Mouse (Mus musculus): ENCODE data around the gene Hist1h4c.

DNA sequence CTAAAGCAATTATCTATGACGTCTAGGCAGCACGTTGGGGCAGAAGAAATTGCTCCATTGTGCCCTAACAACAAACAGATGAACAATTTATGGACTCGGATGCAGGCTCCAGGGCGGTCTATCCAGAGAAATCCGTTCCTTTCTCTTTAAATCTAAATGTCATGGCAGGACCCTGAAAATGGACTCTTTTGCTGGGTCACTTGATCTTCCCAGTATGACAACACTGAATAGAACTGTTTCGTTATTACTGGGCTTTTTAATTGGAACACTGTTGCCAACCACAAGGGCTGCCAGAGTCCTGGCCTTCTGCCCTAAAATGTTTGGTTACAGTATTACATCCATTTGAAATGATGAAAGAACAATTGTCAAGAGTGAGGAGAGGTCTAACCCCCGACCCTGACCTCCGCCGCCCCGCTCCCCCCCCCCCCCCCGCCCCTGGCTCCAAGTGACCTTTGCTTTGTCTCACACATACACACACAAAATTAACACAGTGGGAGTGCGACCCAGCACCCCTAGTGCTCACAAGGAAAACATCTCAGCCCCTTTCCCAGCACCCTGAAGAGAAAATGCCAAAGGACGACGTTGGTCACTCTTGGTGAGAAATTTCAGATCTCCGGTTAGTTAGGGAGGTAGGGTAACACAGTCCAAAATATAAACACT is 11.6 kb upstream of the Hist1h4c start:
- TF ChIP-seq POLR2A (IDR thresholded peaks at IDR 0.05; ENCODE audit: borderline replicate concordance, extremely low read depth, insufficient read depth, insufficient read length, poor library complexity, severe bottlenecking) (no peak), CTCF (IDR thresholded peaks at IDR 0.05; ENCODE audit: borderline replicate concordance, extremely low read depth, insufficient read depth, insufficient read length) (no peak)

Data from brain, embryonic 14.5 days (tissue).